Mouse (Mus musculus) granulocyte monocyte progenitor cell, adult 5-6 weeks (primary cell): ENCODE measurements around the gene Fibp. TPM values are rescaled to one million over a fixed set of nuclear protein-coding genes. Genes with fewer than 3 reads are reported as not detected.

Experiments
- ATAC-seq: replicated peaks from 2 replicates; pipeline ENCODE4 v1.8.0; 2016; ENCODE audit warnings: mild to moderate bottlenecking, moderate TSS enrichment, inconsistent platforms; ENCODE audit not compliant: poor library complexity, severe bottlenecking
- total RNA-seq, 2 experiments: library from RNA; stranded (forward) in 1 of 2; stranded (reverse) in 1 of 2; fragments of 200-712, 200-1000 nt in 1 of 2; fragments of >200 nt in 1 of 2; fragmentation: Nextera tagmentation in 1 of 2; gene quantifications; 2 replicates each; pipeline ENCODE4 v1.2.3; 2014 to 2017

Gene Fibp
- total RNA-seq, 2 experiments from 2014 or later = 33.6 to 112 TPM

DNA sequence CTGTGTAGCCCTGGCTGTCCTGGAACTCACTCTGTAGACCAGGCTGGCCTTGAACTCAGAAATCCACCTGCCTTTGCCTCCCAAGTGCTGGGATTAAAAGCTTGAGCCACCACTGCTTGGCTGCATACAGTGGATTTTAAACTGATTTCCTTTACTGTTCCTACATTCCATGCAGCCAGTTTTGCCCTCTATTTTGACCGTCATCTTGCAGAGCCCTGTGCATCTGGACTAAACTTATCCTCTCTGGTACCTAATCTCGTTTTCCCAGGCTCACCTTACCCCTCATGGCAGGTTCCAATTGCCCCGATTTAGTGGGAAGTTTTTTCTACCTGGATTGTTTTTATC lies 52.6 kb downstream of the Fibp start:
- ATAC-seq = no peak

Other genes starting within 250 kb of the Fibp start
- 13.5 and 22.1 TPM in 2 replicates for gene Pacs1, start 187.5 kb upstream of the Fibp start, total RNA-seq (2014; fragmentation: Nextera tagmentation)
- 6.5 and 8.0 TPM in 2 replicates for gene Pacs1, start 187.5 kb upstream of the Fibp start, total RNA-seq (2017)
- 177 and 181 TPM in 2 replicates for gene Sf3b2, start 165.2 kb upstream of the Fibp start, total RNA-seq (2014; fragmentation: Nextera tagmentation)
- gene Sf3b2, start 165.2 kb upstream of the Fibp start, total RNA-seq (2017) = 224 and 247 TPM in 2 replicates
- not detected in 2 replicates for gene Gal3st3, start 162.3 kb upstream of the Fibp start, total RNA-seq (2014; fragmentation: Nextera tagmentation)
- gene Gal3st3, start 162.3 kb upstream of the Fibp start, total RNA-seq (2017) = not detected in 2 replicates
- gene Catsper1, start 124.9 kb upstream of the Fibp start, total RNA-seq (2014; fragmentation: Nextera tagmentation) = not detected in 2 replicates
- gene Catsper1, start 124.9 kb upstream of the Fibp start, total RNA-seq (2017) = not detected in 2 replicates
- gene Cst6, start 111.0 kb upstream of the Fibp start, total RNA-seq (2014; fragmentation: Nextera tagmentation) = not detected in 2 replicates
- gene Cst6, start 111.0 kb upstream of the Fibp start, total RNA-seq (2017) = not detected in 2 replicates
- gene Eif1ad, start 93.9 kb upstream of the Fibp start, total RNA-seq (2014; fragmentation: Nextera tagmentation) = 52.8 and 54.1 TPM in 2 replicates
- 69.4 and 72.2 TPM in 2 replicates for gene Eif1ad, start 93.9 kb upstream of the Fibp start, total RNA-seq (2017)
- gene Banf1, start 93.4 kb upstream of the Fibp start, total RNA-seq (2014; fragmentation: Nextera tagmentation) = 526 and 559 TPM in 2 replicates
- 84.9 and 130 TPM in 2 replicates for gene Banf1, start 93.4 kb upstream of the Fibp start, total RNA-seq (2017)
- 86.2 and 138 TPM in 2 replicates for gene Sart1, start 71.9 kb upstream of the Fibp start, total RNA-seq (2014; fragmentation: Nextera tagmentation)
- 63.2 and 78.7 TPM in 2 replicates for gene Sart1, start 71.9 kb upstream of the Fibp start, total RNA-seq (2017)
- not detected in 2 replicates for gene Tsga10ip, start 58.1 kb upstream of the Fibp start, total RNA-seq (2014; fragmentation: Nextera tagmentation)
- 1.9 TPM in 1 of 2 replicates, not detected in the other for gene Tsga10ip, start 58.1 kb upstream of the Fibp start, total RNA-seq (2017)
- gene Drap1, start 35.6 kb upstream of the Fibp start, total RNA-seq (2014; fragmentation: Nextera tagmentation) = 160 and 218 TPM in 2 replicates
- 119 and 145 TPM in 2 replicates for gene Drap1, start 35.6 kb upstream of the Fibp start, total RNA-seq (2017)
- gene AI837181, start 35.5 kb upstream of the Fibp start, total RNA-seq (2014; fragmentation: Nextera tagmentation) = 30.1 and 32.7 TPM in 2 replicates
- gene AI837181, start 35.5 kb upstream of the Fibp start, total RNA-seq (2017) = 10.9 and 12.2 TPM in 2 replicates
- 0.32 TPM in 1 of 2 replicates, not detected in the other for gene Fosl1, start 13.1 kb upstream of the Fibp start, total RNA-seq (2014; fragmentation: Nextera tagmentation)
- 0.57 TPM in 1 of 2 replicates, not detected in the other for gene Fosl1, start 13.1 kb upstream of the Fibp start, total RNA-seq (2017)
- gene Ccdc85b, start 2.7 kb upstream of the Fibp start, total RNA-seq (2014; fragmentation: Nextera tagmentation) = 0.68 and 1.9 TPM in 2 replicates
- gene Ccdc85b, start 2.7 kb upstream of the Fibp start, total RNA-seq (2017) = 2.5 and 4.1 TPM in 2 replicates
- 1.1 TPM in 1 of 2 replicates, not detected in the other for gene Ctsw, start 7.9 kb downstream of the Fibp start, total RNA-seq (2014; fragmentation: Nextera tagmentation)
- not detected in 2 replicates for gene Ctsw, start 7.9 kb downstream of the Fibp start, total RNA-seq (2017)
- not detected in 2 replicates for gene Efemp2, start 13.3 kb downstream of the Fibp start, total RNA-seq (2014; fragmentation: Nextera tagmentation)
- 1.6 TPM in 1 of 2 replicates, not detected in the other for gene Efemp2, start 13.3 kb downstream of the Fibp start, total RNA-seq (2017)
- gene Mus81, start 27.8 kb downstream of the Fibp start, total RNA-seq (2014; fragmentation: Nextera tagmentation) = 23.9 and 39.7 TPM in 2 replicates
- gene Mus81, start 27.8 kb downstream of the Fibp start, total RNA-seq (2017) = 9.4 and 13.5 TPM in 2 replicates
- 1,243 and 1,245 TPM in 2 replicates for gene Cfl1, start 29.8 kb downstream of the Fibp start, total RNA-seq (2014; fragmentation: Nextera tagmentation)
- 1,162 and 1,185 TPM in 2 replicates for gene Cfl1, start 29.8 kb downstream of the Fibp start, total RNA-seq (2017)
- gene 1700020D05Rik, start 43.2 kb downstream of the Fibp start, total RNA-seq (2014; fragmentation: Nextera tagmentation) = 2.8 TPM in 1 of 2 replicates, not detected in the other
- not detected in 2 replicates for gene 1700020D05Rik, start 43.2 kb downstream of the Fibp start, total RNA-seq (2017)
- gene Snx32, start 49.9 kb downstream of the Fibp start, total RNA-seq (2014; fragmentation: Nextera tagmentation) = 4.9 and 5.7 TPM in 2 replicates
- gene Snx32, start 49.9 kb downstream of the Fibp start, total RNA-seq (2017) = 1.1 and 1.7 TPM in 2 replicates
- gene Ovol1, start 100.0 kb downstream of the Fibp start, total RNA-seq (2014; fragmentation: Nextera tagmentation) = not detected in 2 replicates
- not detected in 2 replicates for gene Ovol1, start 100.0 kb downstream of the Fibp start, total RNA-seq (2017)
- gene Ap5b1, start 107.4 kb downstream of the Fibp start, total RNA-seq (2014; fragmentation: Nextera tagmentation) = 5.7 and 17.5 TPM in 2 replicates
- gene Ap5b1, start 107.4 kb downstream of the Fibp start, total RNA-seq (2017) = 7.5 and 10.4 TPM in 2 replicates
- gene Rnaseh2c, start 141.3 kb downstream of the Fibp start, total RNA-seq (2014; fragmentation: Nextera tagmentation) = 78.4 and 114 TPM in 2 replicates
- 37.7 and 140 TPM in 2 replicates for gene Rnaseh2c, start 141.3 kb downstream of the Fibp start, total RNA-seq (2017)
- 27.9 and 52.2 TPM in 2 replicates for gene Kat5, start 149.6 kb downstream of the Fibp start, total RNA-seq (2014; fragmentation: Nextera tagmentation)
- 60.2 and 82.3 TPM in 2 replicates for gene Kat5, start 149.6 kb downstream of the Fibp start, total RNA-seq (2017)
- gene Rela, start 176.9 kb downstream of the Fibp start, total RNA-seq (2014; fragmentation: Nextera tagmentation) = 37.1 and 46.4 TPM in 2 replicates
- 25.4 and 31.7 TPM in 2 replicates for gene Rela, start 176.9 kb downstream of the Fibp start, total RNA-seq (2017)
- gene Sipa1, start 203.1 kb downstream of the Fibp start, total RNA-seq (2014; fragmentation: Nextera tagmentation) = 56.8 and 65.9 TPM in 2 replicates
- gene Sipa1, start 203.1 kb downstream of the Fibp start, total RNA-seq (2017) = 17.3 and 20.8 TPM in 2 replicates
- gene Map3k11, start 228.1 kb downstream of the Fibp start, total RNA-seq (2014; fragmentation: Nextera tagmentation) = 23.0 and 30.4 TPM in 2 replicates
- gene Map3k11, start 228.1 kb downstream of the Fibp start, total RNA-seq (2017) = 21.9 and 22.2 TPM in 2 replicates
- 35.2 and 46.8 TPM in 2 replicates for gene Pcnx3, start 228.3 kb downstream of the Fibp start, total RNA-seq (2014; fragmentation: Nextera tagmentation)
- gene Pcnx3, start 228.3 kb downstream of the Fibp start, total RNA-seq (2017) = 12.6 and 22.7 TPM in 2 replicates
- not detected in 2 replicates for gene Kcnk7, start 243.8 kb downstream of the Fibp start, total RNA-seq (2014; fragmentation: Nextera tagmentation)
- not detected in 2 replicates for gene Kcnk7, start 243.8 kb downstream of the Fibp start, total RNA-seq (2017)